Mouse (Mus musculus) intestine, embryonic 15.5 days (tissue): ENCODE results near the gene Hmmr. TPM values are rescaled to one million over a fixed set of nuclear protein-coding genes. Genes with fewer than 3 reads are reported as not detected.
A peak's percentile ranks its signal among the peaks of the same experiment; 100 is the strongest.

Source experiments
- ATAC-seq: fragments of 200-750 bp; cut with Nextera tagmentation; 2 replicates; pipeline ENCODE4 v1.8.0; 2017; ENCODE audit warnings: moderate TSS enrichment, moderate library complexity
- H3K27ac ChIP-seq: fragments of 300-500 bp; sonication (generic); 2 replicates; pipeline ENCODE4 v1.5.1; 2015; ENCODE audit warnings: mild to moderate bottlenecking, inconsistent platforms
- H3K27me3 ChIP-seq: fragments of 300-500 bp; sonication (generic); replicated peaks from 2 replicates; pipeline ENCODE4 v1.6.1; 2015; ENCODE audit warnings: inconsistent platforms
- H3K36me3 ChIP-seq: fragments of 300-500 bp; sonication (generic); 2 replicates; pipeline ENCODE4 v1.6.1; 2015; ENCODE audit warnings: inconsistent platforms
- H3K4me1 ChIP-seq: fragments of 300-500 bp; sonication (generic); replicated peaks from 2 replicates; pipeline ENCODE4 v1.6.1; 2015; ENCODE audit warnings: inconsistent platforms
- H3K4me2 ChIP-seq: fragments of 300-500 bp; sonication (generic); replicated peaks from 2 replicates; pipeline ENCODE4 v1.6.1; 2015; ENCODE audit warnings: mild to moderate bottlenecking, inconsistent platforms
- H3K4me3 ChIP-seq: fragments of 300-500 bp; sonication (generic); replicated peaks from 2 replicates; pipeline ENCODE4 v1.5.1; 2015; ENCODE audit warnings: inconsistent platforms
- H3K9ac ChIP-seq: fragments of 300-500 bp; sonication (generic); 2 replicates; pipeline ENCODE4 v1.6.1; 2015; ENCODE audit warnings: inconsistent platforms
- H3K9me3 ChIP-seq: fragments of 300-500 bp; sonication (generic); 2 replicates; pipeline ENCODE4 v1.6.1; 2016; ENCODE audit warnings: inconsistent platforms
- WGBS: fragments of 180-500 bp; shearing (Covaris S2); methylation state at CpG from one replicate; pipeline ENCODE4 v1.1.7; 2015; 5-methylcytosine and 5-hydroxymethylcytosine counted together
- polyA plus RNA-seq: library from polyadenylated mRNA; unstranded; fragments of >200 nt; fragmentation: Nextera tagmentation; extraction: Ambion mirVana; gene quantifications from 2 replicates; pipeline ENCODE4 v1.2.1, GENCODE M21; 2015

Gene Hmmr
- polyA plus RNA-seq = 39.3 and 45.8 TPM in 2 replicates

DNA sequence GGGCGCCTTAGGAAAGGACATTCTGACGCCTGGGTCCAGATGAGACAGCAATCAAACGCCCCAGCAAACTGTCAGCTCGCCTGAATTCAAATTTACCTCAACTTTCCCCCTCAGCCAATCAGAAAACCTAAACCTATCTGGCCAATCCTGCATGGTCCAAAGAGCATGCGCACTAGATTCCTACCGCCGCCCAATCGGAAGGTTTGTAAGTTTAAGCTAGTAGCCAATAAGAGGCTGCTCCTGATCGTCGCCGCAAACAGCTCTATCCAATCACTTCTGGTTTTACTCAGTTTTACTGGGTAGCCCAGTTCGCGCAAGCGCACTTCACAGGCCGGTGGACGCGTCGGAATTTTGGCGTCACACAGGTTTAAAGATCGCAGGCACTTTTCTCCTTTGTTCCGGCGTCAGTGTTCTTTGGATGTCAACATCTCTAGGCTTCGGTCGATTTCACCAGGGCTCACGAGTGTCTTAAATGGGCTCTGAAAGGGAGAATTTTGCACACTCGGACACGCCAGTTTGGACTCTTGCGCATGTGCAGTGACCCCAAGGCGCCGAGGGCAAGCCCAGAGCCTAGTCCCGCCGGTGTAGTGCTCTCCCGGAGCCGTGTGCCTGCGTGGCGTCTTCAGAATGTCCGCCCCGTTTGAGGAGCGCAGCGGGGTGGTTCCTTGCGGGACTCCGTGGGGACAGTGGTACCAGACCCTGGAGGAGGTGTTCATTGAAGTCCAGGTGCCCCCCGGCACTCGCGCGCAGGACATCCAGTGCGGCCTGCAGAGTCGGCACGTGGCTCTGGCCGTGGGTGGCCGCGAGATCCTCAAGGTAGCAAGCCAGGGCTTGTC, at the start of gene Hmmr, which contains the start of gene Nudcd2:
TSS of gene Hmmr (minus strand) at position 84 of the 836 bp plus-strand sequence.
TSS of gene Nudcd2 (plus strand) at position 329 of the 836 bp plus-strand sequence.
- Histone ChIP-seq H3K4me2 (peak within 1 kb of the TSS; percentile 85), H3K27me3 (no peaks in the 10 kb centered on the region), H3K9ac (peak within 1 kb of the TSS; percentile 96), H3K9me3 (no peaks in the 10 kb centered on the region), H3K4me3 (peak within 1 kb of the TSS; percentile 90), H3K36me3 (peaks cover 6% of the 10 kb centered on the region; the same call in 1 of the 2 replicates), H3K4me1 (peaks cover 11% of the 10 kb centered on the region; the same call in 1 of the 2 replicates), H3K27ac (peak within 1 kb of the TSS; percentile 70)
- peak; percentile 99 for ATAC-seq
- WGBS = under 1% methylated on average over 52 of the region's 52 CpGs

- no peak overlapping the region for H3K4me3 ChIP-seq
- no peak overlapping the region for H3K27ac ChIP-seq
- H3K27me3 ChIP-seq = no peaks in the 10 kb centered on the region
- WGBS = 69% methylated on average over 2 of the region's 2 CpGs
- H3K4me1 ChIP-seq = no peaks in the 10 kb centered on the region
- no peak overlapping the region for H3K9ac ChIP-seq
- H3K9me3 ChIP-seq = no peaks in the 10 kb centered on the region
- no peaks in the 10 kb centered on the region for H3K36me3 ChIP-seq
- no peak for ATAC-seq
- no peak overlapping the region for H3K4me2 ChIP-seq
Measured at GRCm38 (mm10) chr11:40781857-40782256, 48.6 kb upstream of the Hmmr start.

DNA sequence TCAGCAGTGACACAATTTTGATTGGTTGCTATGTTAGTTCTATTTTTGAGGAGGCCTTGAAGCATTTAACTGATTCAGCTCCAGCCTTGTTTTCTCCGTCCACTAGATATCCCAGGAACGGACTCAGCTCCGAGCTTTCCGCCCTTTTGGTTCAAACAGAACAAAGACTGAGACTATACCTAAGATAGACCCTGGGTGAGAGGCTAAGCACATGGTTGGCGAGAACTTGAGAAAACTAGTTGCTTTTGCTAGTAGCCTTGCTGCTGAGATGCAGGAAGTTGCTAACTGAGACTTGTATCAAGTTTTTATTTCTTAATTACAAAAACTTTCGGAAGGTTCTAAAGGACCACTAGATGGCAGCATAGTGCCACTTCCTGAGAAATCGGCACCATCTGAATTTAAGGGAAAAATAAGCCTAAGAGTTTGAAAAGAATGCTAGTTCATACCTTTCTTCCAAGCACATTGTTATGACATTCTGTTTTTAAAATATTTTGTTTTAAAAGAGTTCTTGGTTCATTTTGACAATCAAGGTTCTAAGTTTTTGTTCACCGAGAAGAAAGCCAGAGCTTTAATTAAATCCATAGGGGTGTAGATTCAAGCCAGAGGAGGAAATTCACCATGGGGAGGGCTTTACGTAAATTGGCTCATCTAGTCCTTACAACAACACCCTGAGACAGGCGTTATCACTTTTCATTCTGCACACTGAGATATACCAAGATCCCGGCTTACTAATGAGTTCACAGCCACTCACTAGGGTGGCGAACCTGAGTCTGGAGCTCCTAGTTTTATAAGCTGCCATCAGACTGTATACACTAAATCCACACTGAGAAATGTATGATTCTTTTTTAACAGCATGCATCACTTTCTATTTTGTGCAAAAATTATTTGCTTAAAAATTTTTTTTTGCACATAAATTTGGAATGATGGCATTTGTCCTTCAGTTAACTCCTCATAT, 42.4 kb upstream of the Hmmr start:
- Histone ChIP-seq H3K27ac (no peak overlapping the region), H3K9me3 (no peaks in the 10 kb centered on the region), H3K27me3 (no peaks in the 10 kb centered on the region), H3K4me2 (no peak overlapping the region; the same call in 1 of the 2 replicates), H3K9ac (no peak overlapping the region), H3K4me1 (no peaks in the 10 kb centered on the region), H3K36me3 (no peaks in the 10 kb centered on the region), H3K4me3 (no peak overlapping the region)
- 44% methylated on average over 12 of the region's 12 CpGs for WGBS
- ATAC-seq = no peak

- H3K9ac ChIP-seq = no peak overlapping the region
- no peaks in the 10 kb centered on the region for H3K36me3 ChIP-seq
- H3K27me3 ChIP-seq = no peaks in the 10 kb centered on the region
- H3K4me2 ChIP-seq = no peak overlapping the region
- H3K9me3 ChIP-seq = no peaks in the 10 kb centered on the region
- H3K4me1 ChIP-seq = no peaks in the 10 kb centered on the region
- 77% methylated on average over 4 of the region's 4 CpGs for WGBS
- no peak overlapping the region for H3K4me3 ChIP-seq
- no peak for ATAC-seq
- no peak overlapping the region for H3K27ac ChIP-seq
Measured at GRCm38 (mm10) chr11:40764690-40765089, 31.5 kb upstream of the Hmmr start.

- no peaks in the 10 kb centered on the region for H3K4me1 ChIP-seq
- no peaks in the 10 kb centered on the region for H3K36me3 ChIP-seq
- H3K9ac ChIP-seq = no peak overlapping the region
- no peak overlapping the region for H3K4me3 ChIP-seq
- H3K4me2 ChIP-seq = no peak overlapping the region
- ATAC-seq = no peak
- 44% methylated on average over 2 of the region's 2 CpGs for WGBS
- H3K9me3 ChIP-seq = no peaks in the 10 kb centered on the region
- H3K27ac ChIP-seq = no peak overlapping the region
- H3K27me3 ChIP-seq = no peaks in the 10 kb centered on the region
Measured at GRCm38 (mm10) chr11:40763395-40763794, 30.2 kb upstream of the Hmmr start.

DNA sequence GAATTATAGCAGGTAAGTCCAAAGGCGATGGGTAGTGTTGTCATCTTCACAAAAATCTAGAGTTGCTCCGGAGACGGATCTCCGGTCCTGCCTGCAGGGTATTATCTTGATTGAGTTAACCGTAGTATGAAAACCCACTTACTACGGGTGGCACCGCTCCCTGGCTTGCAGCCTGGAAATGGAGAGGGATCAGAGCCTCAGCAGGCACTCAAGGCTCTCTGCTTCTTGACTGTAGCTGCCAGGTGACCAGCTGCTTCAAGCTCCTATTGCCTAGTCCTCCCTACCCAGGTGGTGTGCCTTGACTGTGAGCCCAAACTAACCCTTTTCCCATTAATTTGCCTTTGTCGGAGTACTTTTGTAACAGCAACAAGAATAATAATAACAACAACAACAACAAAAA, 26.7 kb upstream of the Hmmr start:
- no peaks in the 10 kb centered on the region for H3K36me3 ChIP-seq
- H3K27me3 ChIP-seq = no peaks in the 10 kb centered on the region
- no peak overlapping the region for H3K27ac ChIP-seq
- no peak overlapping the region for H3K9ac ChIP-seq
- no peak overlapping the region for H3K4me2 ChIP-seq
- H3K9me3 ChIP-seq = no peaks in the 10 kb centered on the region
- no peak overlapping the region for H3K4me3 ChIP-seq
- no peak for ATAC-seq
- WGBS = 82% methylated on average over 8 of the region's 8 CpGs
- no peaks in the 10 kb centered on the region for H3K4me1 ChIP-seq

GRCm38 (mm10) chr11:40755968-40756367, 22.7 kb upstream of the Hmmr start:
- Histone ChIP-seq H3K27me3 (no peaks in the 10 kb centered on the region), H3K4me2 (no peak overlapping the region), H3K27ac (no peak overlapping the region), H3K9me3 (no peaks in the 10 kb centered on the region), H3K9ac (no peak overlapping the region), H3K4me1 (no peaks in the 10 kb centered on the region), H3K4me3 (no peak overlapping the region), H3K36me3 (no peaks in the 10 kb centered on the region)
- WGBS = 90% methylated on average over 8 of the region's 8 CpGs
- no peak for ATAC-seq

DNA sequence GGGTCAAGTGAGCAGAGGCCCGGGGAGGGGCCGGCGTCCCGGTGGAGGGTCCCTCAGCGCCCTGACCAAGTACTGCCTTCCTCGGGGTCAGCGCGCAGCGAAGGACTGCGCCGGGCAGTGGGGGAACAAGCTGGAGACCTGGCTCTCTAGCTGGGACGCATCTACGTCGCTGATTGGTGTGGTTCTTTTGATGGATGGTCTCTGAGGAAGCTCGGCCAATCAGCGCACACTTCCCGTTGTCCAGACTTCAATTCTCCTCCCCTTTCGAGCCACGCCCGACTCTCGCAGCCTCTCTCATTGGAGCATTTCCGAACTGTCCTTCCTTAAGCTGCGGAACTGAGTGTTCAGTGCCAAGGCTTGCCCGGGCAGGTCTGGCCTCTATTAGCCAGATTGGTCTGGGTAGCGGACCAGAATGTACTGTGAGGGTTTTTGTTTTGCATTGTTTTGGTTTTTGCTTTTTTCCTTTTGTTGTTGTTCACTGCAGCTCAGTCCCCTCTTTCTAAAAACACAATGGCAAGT, 21.9 kb upstream of the Hmmr start, which contains the start of gene Ccng1:
TSS of gene Ccng1 (minus strand) at position 203 of the 519 bp plus-strand sequence.
- under 1% methylated on average over 25 of the region's 25 CpGs for WGBS
- H3K27me3 ChIP-seq = no peaks in the 10 kb centered on the region
- ATAC-seq = peak; percentile 100

GRCm38 (mm10) chr11:40754664-40755107, 21.5 kb upstream of the Hmmr start:
- Histone ChIP-seq H3K4me1 (no peaks in the 10 kb centered on the region), H3K9ac (peak overlapping the region; percentile 75), H3K9me3 (no peaks in the 10 kb centered on the region), H3K27ac (peak overlapping the region; percentile 52; the same call in 1 of the 2 replicates), H3K4me2 (peak overlapping the region; percentile 82), H3K4me3 (peak overlapping the region; percentile 75), H3K27me3 (no peaks in the 10 kb centered on the region), H3K36me3 (peaks cover 3% of the 10 kb centered on the region; the same call in 1 of the 2 replicates)
- 3% methylated on average over 19 of the region's 19 CpGs for WGBS
- ATAC-seq = no peak; the same call in 1 of the 2 replicates

More for the DNA sequence above, 21.9 kb upstream of the Hmmr start, which contains the start of gene Ccng1:
- peak within 1 kb of the TSS; percentile 75 for H3K9ac ChIP-seq
- H3K4me3 ChIP-seq = peak within 1 kb of the TSS; percentile 75
- peak within 1 kb of the TSS; percentile 52; the same call in 1 of the 2 replicates for H3K27ac ChIP-seq
- H3K4me2 ChIP-seq = peak within 1 kb of the TSS; percentile 82
- H3K36me3 ChIP-seq = no peaks in the 10 kb centered on the region
- no peaks in the 10 kb centered on the region for H3K9me3 ChIP-seq
- no peaks in the 10 kb centered on the region for H3K4me1 ChIP-seq

GRCm38 (mm10) chr11:40753836-40754235, 20.6 kb upstream of the Hmmr start:
- H3K4me1 ChIP-seq = no peaks in the 10 kb centered on the region
- no peak overlapping the region for H3K4me3 ChIP-seq
- peak overlapping the region; percentile 82; the same call in 1 of the 2 replicates for H3K4me2 ChIP-seq
- H3K27ac ChIP-seq = no peak overlapping the region
- WGBS = 60% methylated on average over 6 of the region's 6 CpGs
- peaks cover 5% of the 10 kb centered on the region; the same call in 1 of the 2 replicates for H3K36me3 ChIP-seq
- no peak for ATAC-seq
- H3K9ac ChIP-seq = no peak overlapping the region
- no peaks in the 10 kb centered on the region for H3K9me3 ChIP-seq
- H3K27me3 ChIP-seq = no peaks in the 10 kb centered on the region

- 56% methylated on average over 2 of the region's 2 CpGs for WGBS
Measured at GRCm38 (mm10) chr11:40747716-40748115, 14.5 kb upstream of the Hmmr start.

More at GRCm38 (mm10) chr11:40747716-40748115, 14.5 kb upstream of the Hmmr start:
- Histone ChIP-seq H3K36me3 (peaks cover 5% of the 10 kb centered on the region; the same call in 1 of the 2 replicates), H3K27ac (no peak overlapping the region), H3K9me3 (no peaks in the 10 kb centered on the region), H3K27me3 (no peaks in the 10 kb centered on the region), H3K9ac (no peak overlapping the region), H3K4me1 (no peaks in the 10 kb centered on the region), H3K4me2 (no peak overlapping the region), H3K4me3 (no peak overlapping the region)
- no peak for ATAC-seq
